Mouse (Mus musculus) heart, postnatal 36 days (tissue): ENCODE results near the gene Vmn2r94. TPM values are rescaled to one million over a fixed set of nuclear protein-coding genes. Genes with fewer than 3 reads are reported as not detected.

Experiments used
- DNase-seq, 2 experiments: peaks; one replicate each; pipeline ENCODE4 v3.0.0; 2021 to 2022
- intact Hi-C: fragments of 180-260 bp; cut with DNase I; formaldehyde crosslinking; loops from one replicate; pipeline ENCODE4 v1.15.1; 2025
- total RNA-seq, 2 experiments: library from RNA; stranded (reverse); gene quantifications; 2 replicates each; pipeline ENCODE4 v1.2.3; 2021

Vmn2r94 gene
- not detected for total RNA-seq

- DNase-seq, result no peak
- intact Hi-C loops, result no loop called here
Observed at GRCm38 (mm10) chr17:18277656-18278055, at the start of gene Vmn2r94. Vmn2r94 (minus strand) TSS chr17:18277756.

GRCm38 (mm10) chr17:18323031-18323430 lies 45.5 kb upstream of the Vmn2r94 start:
- intact Hi-C loops, result no loop called here
- no peak for DNase-seq

DNA sequence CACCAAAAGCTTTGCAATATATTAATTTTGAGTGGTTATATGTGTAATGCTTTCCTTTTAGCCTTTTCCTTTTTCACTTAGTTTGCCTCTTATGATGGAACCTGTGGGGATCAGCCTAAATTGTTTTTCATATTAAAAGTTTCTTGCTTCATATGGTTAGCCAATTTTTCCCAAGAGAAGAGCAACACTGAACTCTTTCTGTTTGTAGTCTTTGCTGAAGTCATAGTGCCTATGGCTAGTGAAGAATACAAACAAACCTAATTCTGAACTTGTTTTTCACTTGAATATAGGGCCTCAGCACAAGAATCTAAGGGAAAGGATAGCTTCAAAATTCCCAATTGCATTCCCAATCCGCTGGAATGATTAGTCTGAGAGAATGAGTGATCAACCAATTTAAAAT lies 20.2 kb upstream of the Vmn2r94 start, which contains the start of gene Vmn2r93:
TSS of gene Vmn2r93 (plus strand) at position 301 of the 400 bp plus-strand sequence.
- DNase-seq, result no peak
- intact Hi-C loops, result no loop called here

DNA sequence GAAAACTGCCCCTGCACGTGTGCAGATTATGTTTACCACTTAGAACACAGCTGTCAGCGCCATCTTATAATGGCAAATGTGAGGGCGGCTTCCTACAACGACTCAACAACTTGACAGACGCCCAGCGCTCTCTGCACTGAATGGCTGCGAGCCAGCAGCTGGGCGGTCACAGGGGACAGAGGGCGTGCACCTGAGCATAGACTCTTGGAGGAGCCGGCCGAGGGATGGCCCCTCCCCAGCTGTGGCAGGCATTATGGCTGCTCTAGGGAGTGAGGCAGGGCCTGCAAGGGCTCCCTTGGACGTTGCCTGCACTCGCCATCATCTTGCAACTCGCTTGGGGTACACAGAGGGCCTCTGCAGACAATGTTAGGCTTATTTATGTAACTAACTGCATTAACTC lies 40.6 kb downstream of the Vmn2r94 start:
- no peak for DNase-seq
- intact Hi-C loops, result no loop called here

DNA sequence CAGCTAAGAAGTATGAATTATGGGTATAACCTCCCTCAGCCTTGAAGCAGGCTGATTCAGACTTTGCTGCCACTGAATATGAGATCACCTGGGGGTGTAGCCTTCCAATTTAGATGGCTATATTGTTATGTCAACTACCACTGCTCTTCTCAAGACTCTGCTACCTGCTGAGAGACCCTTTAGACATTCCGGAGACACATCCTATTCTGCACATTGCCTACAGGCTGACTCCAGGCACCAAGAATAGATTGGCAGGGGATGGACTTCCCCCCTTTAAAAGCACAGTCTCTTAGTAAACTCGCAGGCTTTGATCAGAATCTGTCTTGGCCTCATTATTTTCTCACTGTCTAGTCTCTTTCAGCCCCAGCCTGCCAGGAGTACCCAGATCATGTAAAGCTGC lies 45.6 kb downstream of the Vmn2r94 start:
- DNase-seq, result no peak
- intact Hi-C loops, result no loop called here

- intact Hi-C loops, result no loop called here
- DNase-seq, result no peak
Observed at GRCm38 (mm10) chr17:18221300-18221699, 56.3 kb downstream of the Vmn2r94 start.

Other genes starting within 250 kb of the Vmn2r94 start
- not detected for gene Vmn2r124, start 228.3 kb downstream of the Vmn2r94 start, total RNA-seq
- gene Vmn2r91, start 192.7 kb downstream of the Vmn2r94 start, total RNA-seq, result not detected
- gene Vmn2r92, start 125.9 kb downstream of the Vmn2r94 start, total RNA-seq, result not detected
- not detected for gene Vmn2r93, start 20.3 kb upstream of the Vmn2r94 start, total RNA-seq
- not detected for gene Vmn2r95, start 146.3 kb upstream of the Vmn2r94 start, total RNA-seq